Comparison of ENCODE assay signal across 28 mouse cellular contexts in genomic region chr19:58663317-58663716, GRCm38 (mm10). TPM values are rescaled to one million over a fixed set of nuclear protein-coding genes. Genes with fewer than 3 reads are reported as not detected.
DNase-seq lines count a peak whose midpoint lies in the region; ATAC-seq and TF ChIP-seq lines count a peak whose summit lies in the region.
"Had no signal": no experiment of that assay in that cellular context is flagged by ENCODE, and none has a peak within 500 bp of the region (broad histone marks: within the 10 kb centered on the region; RNA-seq: fewer than 3 reads in every experiment).

No protein-coding gene starts in this region.

- TF ChIP-seq EP300 in lung, postnatal 0 days (IDR thresholded peaks at IDR 0.05): peak; percentile 84

- no peaks in the 10 kb centered on the region for H3K4me1 ChIP-seq in lung, postnatal 0 days (ENCODE audit: insufficient read depth, low read depth, low read length)
- H3K4me1 ChIP-seq in embryonic fibroblast, embryonic 13.5 days (ENCODE audit: control insufficient read depth, insufficient read depth, low read length): peaks cover 17% of the 10 kb centered on the region
- H3K4me1 ChIP-seq: embryonic facial prominence, embryonic 10.5 days; embryonic facial prominence, embryonic 12.5 days; forebrain, embryonic 10.5 days; forebrain, embryonic 12.5 days had no signal

- 55% methylated on average over 2 of the region's 2 CpGs for WGBS in lung, postnatal 0 days

- H3K36me3 ChIP-seq in lung, postnatal 0 days (ENCODE audit: insufficient read depth, low read length): no peaks in the 10 kb centered on the region
- H3K36me3 ChIP-seq: embryonic facial prominence, embryonic 10.5 days; embryonic facial prominence, embryonic 12.5 days; forebrain, embryonic 10.5 days; forebrain, embryonic 12.5 days had no signal

- no peak for TF ChIP-seq CTCF in lung, postnatal 0 days (IDR thresholded peaks at IDR 0.05)
- no peak for TF ChIP-seq CTCF in embryonic fibroblast, embryonic 13.5 days (IDR thresholded peaks at IDR 0.05; ENCODE audit: borderline replicate concordance, insufficient read depth, low read length)

- H3K4me2 ChIP-seq in lung, postnatal 0 days (replicated peaks; ENCODE audit: low read depth, low read length): no peak overlapping the region
- H3K4me2 ChIP-seq: embryonic facial prominence, embryonic 12.5 days; forebrain, embryonic 12.5 days had no signal

- no peaks in the 10 kb centered on the region for H3K27me3 ChIP-seq in lung, postnatal 0 days (replicated peaks; ENCODE audit: insufficient read depth, low read length)
- H3K27me3 ChIP-seq: embryonic facial prominence, embryonic 12.5 days; forebrain, embryonic 12.5 days; Patski had no signal

- intact Hi-C loops in left cerebral cortex, postnatal 36 days (cut with DNase I): no loop called here

- peak; percentile 78 for ATAC-seq in lung, postnatal 0 days
- ATAC-seq: activated CD4-positive, CD25-positive, alpha-beta regulatory T cell, adult 4 months; forebrain, embryonic 14.5 days; forebrain, embryonic 16.5 days; Patski had no signal

- TF ChIP-seq POLR2A in embryonic fibroblast, embryonic 13.5 days (IDR thresholded peaks at IDR 0.05; ENCODE audit: low read depth, low read length): no peak

- no peak overlapping the region for H3K9ac ChIP-seq in lung, postnatal 0 days (replicated peaks; ENCODE audit: low read depth)
- H3K9ac ChIP-seq: embryonic facial prominence, embryonic 12.5 days; forebrain, embryonic 12.5 days had no signal

- no peak overlapping the region for H3K4me3 ChIP-seq in lung, postnatal 0 days (ENCODE audit: low read depth, low read length)
- H3K4me3 ChIP-seq in embryonic fibroblast, embryonic 13.5 days (ENCODE audit: insufficient read depth, low read length): no peak overlapping the region
- H3K4me3 ChIP-seq: embryonic facial prominence, embryonic 10.5 days; embryonic facial prominence, embryonic 12.5 days; erythroblast, embryonic 14.5 days; forebrain, embryonic 10.5 days; forebrain, embryonic 12.5 days had no signal

- no peaks in the 10 kb centered on the region for H3K9me3 ChIP-seq in lung, postnatal 0 days (ENCODE audit: low read length)
- H3K9me3 ChIP-seq: embryonic facial prominence, embryonic 10.5 days; embryonic facial prominence, embryonic 12.5 days; forebrain, embryonic 10.5 days; forebrain, embryonic 12.5 days had no signal

- H3K27ac ChIP-seq in lung, postnatal 0 days (ENCODE audit: low read length): no peak overlapping the region
- H3K27ac ChIP-seq in embryonic fibroblast, embryonic 13.5 days (ENCODE audit: insufficient read depth, low read length): peak overlapping the region; percentile 15; the same call in 1 of the 2 replicates
- H3K27ac ChIP-seq: embryonic facial prominence, embryonic 10.5 days; embryonic facial prominence, embryonic 12.5 days; forebrain, embryonic 10.5 days; forebrain, embryonic 12.5 days had no signal

- peak; percentile 41 for DNase-seq in lung, postnatal 0 days (ENCODE audit: low spot score)
- no peak for DNase-seq in lung, postnatal 14 days
- DNase-seq in 3T3-L1 (ENCODE audit: low read depth, low spot score): peak; percentile 35
- peak; percentile 13 for DNase-seq in lung, postnatal 36 days
- no peak for DNase-seq in left cerebral cortex, postnatal 36 days (ENCODE audit: low spot score in 2 of 2)
- no peak for DNase-seq in frontal cortex, postnatal 10 days (ENCODE audit: low spot score in 2 of 2)
- DNase-seq: adrenal gland, adult 8-10 months; adrenal gland, postnatal 14 days; adrenal gland, postnatal 36 days; cerebellum, adult 11-12 months; cerebellum, adult 2 months; cerebellum, adult 9-10 months; cerebellum, postnatal 10 days; cerebellum, postnatal 25 days had no signal

RNA-seq across cellular contexts. Expression of gene Pnlip, which starts 11.0 kb away (rescaled TPM):
- not detected in 2 replicates for polyA plus RNA-seq in lung, postnatal 0 days (2015; fragmentation: Nextera tagmentation; extraction: Ambion mirVana)
- polyA plus RNA-seq in embryonic fibroblast, embryonic 13.5 days (2011; ENCODE audit: insufficient read length, low read depth, missing spikeins): not detected in 2 replicates
- 1 to 10 TPM; 3.5 TPM for total RNA-seq in left cerebral cortex, postnatal 36 days (2021)
- total RNA-seq: adrenal gland, adult 18-20 months; adrenal gland, adult 8-10 months; adrenal gland, postnatal 14 days; MEL had no signal
- polyA plus RNA-seq: activated CD4-positive, CD25-positive, alpha-beta regulatory T cell, adult 4 months; C2C12; cerebellum, adult 2 months; embryonic facial prominence, embryonic 10.5 days; embryonic facial prominence, embryonic 12.5 days; embryonic facial prominence, embryonic 14.5 days; erythroblast, embryonic 14.5 days; forebrain, embryonic 10.5 days; forebrain, embryonic 12.5 days; Patski had no signal

Comparison
In these comparisons a context has a peak if more than half of its experiments do, and no peak if none do; other contexts are left out.
1. DNase-seq: peak in lung, postnatal 0 days (single experiment), 3T3-L1 (single experiment) and lung, postnatal 36 days (single experiment); none in lung, postnatal 14 days (single experiment), left cerebral cortex, postnatal 36 days (0 of 2) and frontal cortex, postnatal 10 days (0 of 2).